Mouse (Mus musculus) E14TG2a.4 (cell line): ENCODE measurements around the gene Ercc1.

Source experiments
- H3K27me3 ChIP-seq: 2 replicates; pipeline ENCODE4 v1.6.1; 2014; ENCODE audit warnings: low read length, control low read depth; ENCODE audit not compliant: insufficient read depth
- H3K36me3 ChIP-seq: 2 replicates; pipeline ENCODE4 v1.6.1; 2014; ENCODE audit warnings: low read length, control low read depth; ENCODE audit not compliant: insufficient read depth
- H3K4me1 ChIP-seq: replicated peaks from 2 replicates; pipeline ENCODE4 v1.6.1; 2014; ENCODE audit warnings: low read depth, low read length, control low read depth
- H3K4me3 ChIP-seq: replicated peaks from 2 replicates; pipeline ENCODE4 v1.5.1; 2014; ENCODE audit warnings: mild to moderate bottlenecking, low read length
- H3K9me3 ChIP-seq: 2 replicates; pipeline ENCODE4 v1.6.1; 2014; ENCODE audit warnings: low read length, control low read depth
- CTCF ChIP-seq: conservative IDR thresholded peaks from 2 replicates; pipeline ENCODE4 v1.5.1; 2014; ENCODE audit warnings: low read length
- NANOG ChIP-seq: IDR thresholded peaks from 2 replicates; pipeline ENCODE4 v1.6.1; 2014; ENCODE audit warnings: borderline replicate concordance, low read length, mixed read lengths
- POU5F1 ChIP-seq: IDR thresholded peaks from 2 replicates; pipeline ENCODE4 v1.6.1; 2014; ENCODE audit warnings: low read length, borderline replicate concordance

Gene Ercc1

DNA sequence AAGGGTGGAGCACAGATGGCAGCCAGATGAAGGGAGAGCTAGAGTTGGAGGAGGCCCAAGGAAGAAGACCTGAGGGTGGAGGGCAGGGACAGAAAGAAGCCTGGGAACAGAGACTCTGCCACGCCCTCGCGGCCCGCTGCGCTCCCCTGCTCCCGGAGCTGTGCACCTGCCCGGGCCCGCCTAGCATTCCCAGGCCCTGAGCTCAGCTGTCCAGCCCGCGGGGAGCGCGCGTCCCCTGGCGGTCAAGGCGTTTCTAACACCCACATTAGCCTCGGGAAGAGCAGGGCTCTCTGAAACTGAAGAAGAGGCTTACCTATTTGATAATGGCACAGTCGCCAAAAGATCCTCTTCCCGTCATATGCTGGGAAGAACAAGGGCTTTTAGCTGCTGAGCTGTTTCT, 19.3 kb downstream of the Ercc1 start:
- peaks cover 3% of the 10 kb centered on the region for H3K27me3 ChIP-seq
- H3K4me1 ChIP-seq, result peaks cover 52% of the 10 kb centered on the region
- TF ChIP-seq CTCF (peak; percentile 58), NANOG (no peak), POU5F1 (no peak)
- H3K36me3 ChIP-seq, result peaks cover 16% of the 10 kb centered on the region
- H3K4me3 ChIP-seq, result peak overlapping the region; percentile 35
- H3K9me3 ChIP-seq, result no peaks in the 10 kb centered on the region

DNA sequence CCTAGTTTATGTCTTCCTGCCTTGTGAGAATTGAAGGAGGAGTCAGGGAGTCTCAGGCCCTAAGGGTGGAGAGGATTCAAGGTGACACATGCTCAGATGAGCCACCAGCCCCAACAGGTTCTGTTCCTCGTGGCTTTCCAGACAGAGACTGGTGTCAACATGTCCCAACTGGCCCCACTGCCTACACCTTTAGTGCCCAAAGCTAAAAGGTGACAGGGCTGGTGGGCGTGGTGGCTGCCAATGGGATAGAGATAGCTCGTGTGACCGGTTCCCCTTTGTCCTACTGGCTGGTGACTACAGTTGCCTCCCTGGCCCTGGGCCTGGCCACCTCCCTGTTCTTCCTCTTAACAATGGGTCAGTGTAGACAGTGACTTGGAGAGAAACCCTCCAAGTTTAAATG, 20.8 kb downstream of the Ercc1 start:
- H3K9me3 ChIP-seq, result no peaks in the 10 kb centered on the region
- TF ChIP-seq CTCF (no peak), NANOG (no peak), POU5F1 (no peak)
- peaks cover 18% of the 10 kb centered on the region for H3K36me3 ChIP-seq
- peaks cover 52% of the 10 kb centered on the region for H3K4me1 ChIP-seq
- no peak overlapping the region for H3K4me3 ChIP-seq
- peaks cover 16% of the 10 kb centered on the region for H3K27me3 ChIP-seq

DNA sequence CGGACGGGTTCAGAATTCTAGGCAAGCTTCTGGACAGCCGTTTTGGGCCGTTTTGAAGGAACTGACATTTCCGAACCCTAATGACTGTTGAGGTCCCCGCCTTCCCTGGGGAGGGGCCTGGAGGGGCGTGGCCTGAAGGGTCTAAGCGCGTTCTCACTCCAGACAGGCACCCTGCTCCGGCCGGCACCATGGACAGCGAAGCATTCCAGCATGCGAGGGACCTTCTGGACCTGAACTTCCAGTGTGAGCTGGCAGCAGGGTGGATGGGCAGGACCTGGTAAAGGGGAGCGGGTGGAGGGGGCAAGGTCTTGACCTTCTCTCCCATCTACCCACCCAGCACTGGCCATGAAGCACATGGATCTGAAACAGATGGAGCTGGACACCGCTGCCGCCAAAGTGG, 23.8 kb downstream of the Ercc1 start:
- Histone ChIP-seq H3K4me3 (no peak overlapping the region), H3K9me3 (no peaks in the 10 kb centered on the region), H3K36me3 (peaks cover 36% of the 10 kb centered on the region), H3K27me3 (peaks cover 20% of the 10 kb centered on the region), H3K4me1 (peaks cover 37% of the 10 kb centered on the region)
- TF ChIP-seq NANOG (no peak), CTCF (no peak), POU5F1 (no peak)

DNA sequence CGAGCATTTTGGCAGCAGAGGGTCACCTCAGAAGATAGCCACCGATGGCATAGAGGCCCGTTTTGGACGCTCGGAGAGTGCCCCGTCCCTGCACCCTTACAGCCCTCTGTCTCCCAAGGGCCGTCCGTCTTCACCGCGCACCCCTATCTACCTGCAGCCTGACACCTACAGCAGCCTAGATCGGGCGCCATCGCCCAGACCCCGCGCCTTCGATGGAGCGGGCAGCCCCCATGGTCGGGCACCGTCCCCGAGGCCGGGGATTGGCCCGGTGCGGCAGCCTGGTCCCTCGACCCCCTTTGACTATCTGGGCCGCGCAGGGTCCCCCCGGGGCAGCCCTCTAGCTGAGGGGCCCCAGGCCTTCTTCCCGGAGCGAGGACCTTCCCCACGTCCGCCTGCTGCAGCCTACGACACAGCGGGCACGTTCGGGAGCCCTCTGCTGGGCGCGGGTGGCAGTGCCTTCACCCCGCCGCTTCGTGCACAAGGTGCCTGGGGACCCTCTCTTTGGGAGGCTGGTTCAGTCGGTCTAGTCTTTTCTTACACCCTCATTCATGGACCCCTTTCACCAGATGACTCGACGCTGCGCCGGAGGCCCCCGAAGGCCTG, 25.3 kb downstream of the Ercc1 start:
- Histone ChIP-seq H3K4me1 (peaks cover 33% of the 10 kb centered on the region), H3K27me3 (peaks cover 20% of the 10 kb centered on the region), H3K36me3 (peaks cover 35% of the 10 kb centered on the region), H3K4me3 (peak overlapping the region; percentile 71), H3K9me3 (no peaks in the 10 kb centered on the region)
- TF ChIP-seq CTCF (peak; percentile 61), NANOG (no peak), POU5F1 (no peak)

DNA sequence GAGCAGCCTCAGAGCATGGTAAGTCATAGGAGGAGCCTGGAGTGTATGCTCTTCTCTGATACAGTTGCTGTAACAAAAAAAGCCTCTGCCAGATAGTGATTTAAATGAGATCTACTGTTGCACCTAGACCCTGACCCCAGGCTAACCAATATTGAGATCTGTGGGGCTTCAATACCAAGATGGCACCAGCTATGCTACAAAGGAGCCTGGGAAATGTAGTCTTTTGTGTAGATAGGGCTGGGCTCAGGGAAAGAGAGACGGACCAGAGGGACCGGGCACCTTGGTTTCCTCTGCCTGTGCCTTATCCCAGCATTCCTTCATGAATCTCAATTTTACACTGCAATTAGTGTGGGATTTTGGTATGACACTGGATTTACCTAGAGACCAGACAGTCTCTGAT, 28.8 kb downstream of the Ercc1 start:
- peaks cover 60% of the 10 kb centered on the region for H3K4me1 ChIP-seq
- no peak overlapping the region for H3K4me3 ChIP-seq
- H3K36me3 ChIP-seq, result peaks cover 47% of the 10 kb centered on the region
- TF ChIP-seq CTCF, result no peak
- no peaks in the 10 kb centered on the region for H3K9me3 ChIP-seq
- peaks cover 20% of the 10 kb centered on the region for H3K27me3 ChIP-seq

DNA sequence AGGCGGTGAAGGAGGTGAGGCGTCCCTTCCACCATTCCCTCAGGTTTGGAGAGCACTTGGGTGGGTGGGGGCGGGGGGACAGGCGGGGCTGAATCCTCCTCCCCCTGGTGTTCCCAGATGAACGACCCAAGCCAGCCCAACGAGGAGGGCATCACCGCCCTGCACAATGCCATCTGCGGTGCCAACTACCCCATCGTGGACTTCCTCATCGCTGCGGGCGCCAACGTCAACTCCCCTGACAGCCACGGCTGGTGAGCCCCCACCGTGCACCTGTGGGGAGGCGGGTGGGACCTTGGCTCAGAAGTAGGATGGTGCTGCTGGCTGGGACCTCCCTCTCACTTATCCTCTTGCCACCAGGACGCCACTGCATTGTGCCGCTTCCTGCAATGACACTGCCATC, 30.8 kb downstream of the Ercc1 start:
- H3K27me3 ChIP-seq, result 0 out of 2 replicates have a peak, but pooled peaks cover 4% of the 10 kb centered on the region
- TF ChIP-seq POU5F1 (no peak), CTCF (no peak), NANOG (no peak)
- H3K4me3 ChIP-seq, result peak overlapping the region; percentile 75

DNA sequence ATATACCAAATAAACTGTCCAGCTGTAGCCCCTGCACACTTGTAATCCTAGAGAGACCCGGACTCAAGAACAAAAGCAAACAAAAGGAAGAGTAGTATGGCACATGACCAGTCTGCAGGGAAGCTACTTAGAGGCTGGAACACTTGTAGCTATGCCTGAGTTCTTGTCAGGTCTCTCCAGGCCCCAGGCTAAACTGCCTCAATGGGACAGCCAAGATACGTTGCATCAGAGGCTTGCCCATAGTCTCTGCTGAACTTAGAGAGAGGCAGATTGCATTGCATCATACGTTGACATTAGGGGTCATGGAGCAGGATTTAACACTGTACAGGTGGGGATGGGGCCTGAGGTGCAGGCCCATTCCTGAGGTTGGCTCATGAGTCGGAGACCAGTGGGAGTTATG, 31.4 kb downstream of the Ercc1 start:
- Histone ChIP-seq H3K4me1 (peaks cover 49% of the 10 kb centered on the region), H3K27me3 (no peaks in the 10 kb centered on the region)
- TF ChIP-seq CTCF (no peak), NANOG (no peak), POU5F1 (no peak)

More for the DNA sequence above, 30.8 kb downstream of the Ercc1 start:
- H3K4me1 ChIP-seq, result peaks cover 52% of the 10 kb centered on the region
- peaks cover 44% of the 10 kb centered on the region for H3K36me3 ChIP-seq
- H3K9me3 ChIP-seq, result no peaks in the 10 kb centered on the region

DNA sequence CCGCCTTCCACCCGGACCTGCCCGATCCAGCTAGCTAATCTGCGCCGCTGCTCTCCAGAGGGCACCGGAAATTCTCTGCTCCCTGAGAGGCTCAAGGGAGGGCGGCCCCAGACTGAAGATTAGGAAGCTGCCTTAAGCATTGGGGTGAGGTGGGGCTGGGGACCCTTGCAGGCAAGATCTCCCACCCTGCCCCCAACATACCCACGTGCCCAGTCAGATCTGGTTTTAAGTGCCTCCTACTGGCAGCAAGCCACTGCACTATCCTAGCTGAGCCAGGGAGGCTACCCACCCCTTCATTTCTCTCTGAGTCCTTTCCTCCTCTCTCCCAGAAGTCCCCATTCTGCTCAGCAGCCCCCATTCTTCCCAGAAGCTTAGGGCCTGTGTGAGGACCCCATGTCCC, 33.5 kb downstream of the Ercc1 start:
- H3K36me3 ChIP-seq, result peaks cover 26% of the 10 kb centered on the region
- no peak for TF ChIP-seq POU5F1
- TF ChIP-seq NANOG, result no peak
- TF ChIP-seq CTCF, result no peak
- H3K4me3 ChIP-seq, result peak overlapping the region; percentile 72
- no peaks in the 10 kb centered on the region for H3K27me3 ChIP-seq
- H3K9me3 ChIP-seq, result no peaks in the 10 kb centered on the region
- peaks cover 54% of the 10 kb centered on the region for H3K4me1 ChIP-seq

More for the DNA sequence above, 31.4 kb downstream of the Ercc1 start:
- H3K4me3 ChIP-seq, result peak overlapping the region; percentile 75
- H3K9me3 ChIP-seq, result no peaks in the 10 kb centered on the region
- H3K36me3 ChIP-seq, result peaks cover 39% of the 10 kb centered on the region

DNA sequence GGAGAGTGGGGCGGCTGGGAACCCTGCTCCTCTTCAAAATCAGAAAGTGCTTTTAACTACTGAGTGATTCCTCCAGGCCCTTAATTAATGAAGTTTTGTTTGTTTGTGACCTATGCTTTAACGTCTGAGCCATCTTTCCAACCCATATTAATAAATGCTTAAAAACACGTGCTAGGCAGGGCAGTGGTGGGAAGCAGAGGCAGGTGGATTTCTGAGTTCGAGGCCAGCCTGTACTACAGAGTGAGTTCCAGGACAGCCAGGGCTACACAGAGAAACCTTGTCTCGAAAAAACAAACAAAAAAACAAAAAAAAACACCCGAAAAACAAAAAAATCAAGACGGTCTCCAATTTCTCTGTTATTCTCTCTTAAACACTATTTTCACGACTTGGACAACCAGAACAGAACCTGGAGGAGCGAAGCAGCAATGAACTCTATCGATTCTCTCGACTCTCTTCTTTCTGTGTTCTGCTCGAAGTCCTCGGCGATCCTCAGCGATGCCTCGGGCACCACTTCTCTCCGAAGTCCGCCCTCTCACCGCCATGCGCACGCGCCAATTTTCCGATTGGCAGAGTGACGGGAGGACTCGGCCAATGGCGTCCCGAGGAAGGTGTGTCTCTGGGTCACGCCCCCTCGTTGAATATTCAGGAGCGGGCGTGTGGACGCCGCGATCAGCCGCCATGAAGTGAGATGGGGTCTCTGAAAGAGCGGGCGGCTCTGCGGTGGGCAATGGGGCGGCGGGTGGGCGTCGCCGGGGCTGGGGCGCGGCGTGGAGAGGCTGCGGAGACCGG, 37.0 kb downstream of the Ercc1 start, which contains the start of gene Ercc2:
Gene Ercc2, plus strand, starts transcription at position 634 of the 789 bp plus-strand sequence.
- H3K36me3 ChIP-seq, result peaks cover 38% of the 10 kb centered on the region
- peaks cover 52% of the 10 kb centered on the region for H3K4me1 ChIP-seq
- H3K9me3 ChIP-seq, result no peaks in the 10 kb centered on the region
- H3K4me3 ChIP-seq, result peak within 1 kb of the TSS; percentile 95
- H3K27me3 ChIP-seq, result no peaks in the 10 kb centered on the region
- TF ChIP-seq POU5F1 (peak; percentile 51; the same call in 1 of the 2 replicates), CTCF (no peak), NANOG (no peak)
